Mouse (Mus musculus): ENCODE data around the gene Poc5. TPM values are rescaled to one million over a fixed set of nuclear protein-coding genes. Genes with fewer than 3 reads are reported as not detected.
A peak's percentile ranks its signal among the peaks of the same experiment; 100 is the strongest.

The Poc5 gene
- polyA plus RNA-seq, 1 experiment from 2014 or later, result 19.7 TPM

- Histone ChIP-seq H3K4me2 (ENCODE audit: low read depth, low read length) (peak overlapping the region; percentile 85), H3K9ac (ENCODE audit: low read depth, low read length) (peak overlapping the region; percentile 71), H3K36me3 (ENCODE audit: control insufficient read depth, insufficient read depth, low read length) (peaks cover 42% of the 10 kb centered on the region), H3K27me3 (replicated peaks; ENCODE audit: control insufficient read depth, insufficient read depth, low read length) (no peaks in the 10 kb centered on the region), H3K4me3 (ENCODE audit: low read depth, low read length) (peak overlapping the region; percentile 71), H3K4me1 (ENCODE audit: control insufficient read depth, insufficient read depth, low read length) (peaks cover 6% of the 10 kb centered on the region; the same call in 1 of the 2 replicates), H3K27ac (replicated peaks; ENCODE audit: low read depth, low read length) (no peak overlapping the region), H3K9me3 (ENCODE audit: control insufficient read depth, low read length) (0 out of 2 replicates have a peak, but pooled peaks cover 4% of the 10 kb centered on the region)
- WGBS, result 20% methylated on average over 2 of the region's 2 CpGs
- no peak for ATAC-seq (ENCODE audit: low read depth)
- DNase-seq (ENCODE audit: low spot score), result no peak
These were observed 1.2 kb downstream of the Poc5 start for GRCm38 (mm10) chr13:96389301-96389700.

- no peak overlapping the region for H3K9ac ChIP-seq (ENCODE audit: low read depth, low read length)
- H3K9me3 ChIP-seq (ENCODE audit: control insufficient read depth, low read length), result no peaks in the 10 kb centered on the region
- H3K36me3 ChIP-seq (ENCODE audit: control insufficient read depth, insufficient read depth, low read length), result peaks cover 88% of the 10 kb centered on the region
- no peak overlapping the region for H3K4me2 ChIP-seq (ENCODE audit: low read depth, low read length)
- ATAC-seq (ENCODE audit: low read depth), result no peak
- DNase-seq (ENCODE audit: low spot score), result no peak
- no peaks in the 10 kb centered on the region for H3K27me3 ChIP-seq (replicated peaks; ENCODE audit: control insufficient read depth, insufficient read depth, low read length)
- 95% methylated on average over 5 of the region's 5 CpGs for WGBS
- H3K4me1 ChIP-seq (ENCODE audit: control insufficient read depth, insufficient read depth, low read length), result no peaks in the 10 kb centered on the region
- no peak overlapping the region for H3K4me3 ChIP-seq (ENCODE audit: low read depth, low read length)
- H3K27ac ChIP-seq (replicated peaks; ENCODE audit: low read depth, low read length), result no peak overlapping the region
These were observed 13.2 kb downstream of the Poc5 start for GRCm38 (mm10) chr13:96401251-96401650.

- Histone ChIP-seq H3K9me3 (ENCODE audit: control insufficient read depth, low read length) (no peaks in the 10 kb centered on the region), H3K27ac (replicated peaks; ENCODE audit: low read depth, low read length) (no peak overlapping the region), H3K27me3 (replicated peaks; ENCODE audit: control insufficient read depth, insufficient read depth, low read length) (no peaks in the 10 kb centered on the region), H3K9ac (ENCODE audit: low read depth, low read length) (no peak overlapping the region), H3K36me3 (ENCODE audit: control insufficient read depth, insufficient read depth, low read length) (peaks cover 70% of the 10 kb centered on the region), H3K4me2 (ENCODE audit: low read depth, low read length) (no peak overlapping the region), H3K4me1 (ENCODE audit: control insufficient read depth, insufficient read depth, low read length) (no peaks in the 10 kb centered on the region), H3K4me3 (ENCODE audit: low read depth, low read length) (no peak overlapping the region)
- no peak for ATAC-seq (ENCODE audit: low read depth)
- DNase-seq (ENCODE audit: low spot score), result no peak
- WGBS, result 81% methylated on average over 2 of the region's 2 CpGs
These were observed 17.4 kb downstream of the Poc5 start for GRCm38 (mm10) chr13:96405518-96405917.

GRCm38 (mm10) chr13:96407040-96407439, 18.9 kb downstream of the Poc5 start:
- Histone ChIP-seq H3K9ac (ENCODE audit: low read depth, low read length) (no peak overlapping the region), H3K9me3 (ENCODE audit: control insufficient read depth, low read length) (no peaks in the 10 kb centered on the region), H3K27me3 (replicated peaks; ENCODE audit: control insufficient read depth, insufficient read depth, low read length) (no peaks in the 10 kb centered on the region), H3K27ac (replicated peaks; ENCODE audit: low read depth, low read length) (no peak overlapping the region), H3K36me3 (ENCODE audit: control insufficient read depth, insufficient read depth, low read length) (peaks cover 70% of the 10 kb centered on the region), H3K4me3 (ENCODE audit: low read depth, low read length) (no peak overlapping the region), H3K4me1 (ENCODE audit: control insufficient read depth, insufficient read depth, low read length) (no peaks in the 10 kb centered on the region), H3K4me2 (ENCODE audit: low read depth, low read length) (no peak overlapping the region)
- 70% methylated on average over 4 of the region's 4 CpGs for WGBS
- peak; percentile 82 for DNase-seq (ENCODE audit: low spot score)
- ATAC-seq (ENCODE audit: low read depth), result peak; percentile 65; the same call in 1 of the 2 replicates

- peak; percentile 60; the same call in 1 of the 2 replicates for ATAC-seq (ENCODE audit: low read depth)
These were observed 20.7 kb downstream of the Poc5 start for GRCm38 (mm10) chr13:96408786-96409185.

GRCm38 (mm10) chr13:96414384-96414783, 26.3 kb downstream of the Poc5 start:
- no peaks in the 10 kb centered on the region for H3K4me1 ChIP-seq (ENCODE audit: control insufficient read depth, insufficient read depth, low read length)
- 93% methylated on average over 6 of the region's 6 CpGs for WGBS
- H3K9ac ChIP-seq (ENCODE audit: low read depth, low read length), result no peak overlapping the region
- H3K9me3 ChIP-seq (ENCODE audit: control insufficient read depth, low read length), result no peaks in the 10 kb centered on the region
- no peak for DNase-seq (ENCODE audit: low spot score)
- no peak overlapping the region for H3K4me2 ChIP-seq (ENCODE audit: low read depth, low read length)
- no peak overlapping the region for H3K27ac ChIP-seq (replicated peaks; ENCODE audit: low read depth, low read length)
- no peak overlapping the region for H3K4me3 ChIP-seq (ENCODE audit: low read depth, low read length)
- ATAC-seq (ENCODE audit: low read depth), result no peak
- H3K27me3 ChIP-seq (replicated peaks; ENCODE audit: control insufficient read depth, insufficient read depth, low read length), result no peaks in the 10 kb centered on the region
- H3K36me3 ChIP-seq (ENCODE audit: control insufficient read depth, insufficient read depth, low read length), result peaks cover 53% of the 10 kb centered on the region

More at GRCm38 (mm10) chr13:96408786-96409185, 20.7 kb downstream of the Poc5 start:
- 61% methylated on average over 1 of the region's 1 CpGs for WGBS
- Histone ChIP-seq H3K4me1 (ENCODE audit: control insufficient read depth, insufficient read depth, low read length) (no peaks in the 10 kb centered on the region), H3K4me2 (ENCODE audit: low read depth, low read length) (no peak overlapping the region), H3K4me3 (ENCODE audit: low read depth, low read length) (no peak overlapping the region), H3K9ac (ENCODE audit: low read depth, low read length) (no peak overlapping the region), H3K36me3 (ENCODE audit: control insufficient read depth, insufficient read depth, low read length) (peaks cover 58% of the 10 kb centered on the region), H3K9me3 (ENCODE audit: control insufficient read depth, low read length) (no peaks in the 10 kb centered on the region), H3K27ac (replicated peaks; ENCODE audit: low read depth, low read length) (peak overlapping the region; percentile 65; the same call in 1 of the 2 replicates), H3K27me3 (replicated peaks; ENCODE audit: control insufficient read depth, insufficient read depth, low read length) (no peaks in the 10 kb centered on the region)
- peak; percentile 81 for DNase-seq (ENCODE audit: low spot score)

- Histone ChIP-seq H3K4me2 (ENCODE audit: low read depth, low read length) (no peak overlapping the region), H3K27me3 (replicated peaks; ENCODE audit: control insufficient read depth, insufficient read depth, low read length) (no peaks in the 10 kb centered on the region), H3K9ac (ENCODE audit: low read depth, low read length) (no peak overlapping the region), H3K4me1 (ENCODE audit: control insufficient read depth, insufficient read depth, low read length) (no peaks in the 10 kb centered on the region), H3K9me3 (ENCODE audit: control insufficient read depth, low read length) (no peaks in the 10 kb centered on the region), H3K36me3 (ENCODE audit: control insufficient read depth, insufficient read depth, low read length) (peaks cover 34% of the 10 kb centered on the region), H3K4me3 (ENCODE audit: low read depth, low read length) (no peak overlapping the region), H3K27ac (replicated peaks; ENCODE audit: low read depth, low read length) (no peak overlapping the region)
- no peak for ATAC-seq (ENCODE audit: low read depth)
- no peak for DNase-seq (ENCODE audit: low spot score)
- 89% methylated on average over 8 of the region's 8 CpGs for WGBS
These were observed 28.3 kb downstream of the Poc5 start for GRCm38 (mm10) chr13:96416380-96416779.

GRCm38 (mm10) chr13:96417261-96417813, 29.2 kb downstream of the Poc5 start:
- H3K27ac ChIP-seq (replicated peaks; ENCODE audit: low read depth, low read length), result no peak overlapping the region
- no peak for ATAC-seq (ENCODE audit: low read depth)
- H3K9ac ChIP-seq (ENCODE audit: low read depth, low read length), result no peak overlapping the region
- H3K36me3 ChIP-seq (ENCODE audit: control insufficient read depth, insufficient read depth, low read length), result peaks cover 28% of the 10 kb centered on the region
- no peaks in the 10 kb centered on the region for H3K9me3 ChIP-seq (ENCODE audit: control insufficient read depth, low read length)
- H3K4me2 ChIP-seq (ENCODE audit: low read depth, low read length), result no peak overlapping the region
- no peaks in the 10 kb centered on the region for H3K27me3 ChIP-seq (replicated peaks; ENCODE audit: control insufficient read depth, insufficient read depth, low read length)
- H3K4me3 ChIP-seq (ENCODE audit: low read depth, low read length), result no peak overlapping the region
- DNase-seq (ENCODE audit: low spot score), result no peak
- H3K4me1 ChIP-seq (ENCODE audit: control insufficient read depth, insufficient read depth, low read length), result no peaks in the 10 kb centered on the region
- 65% methylated on average over 5 of the region's 5 CpGs for WGBS

- H3K9ac ChIP-seq (ENCODE audit: low read depth, low read length), result no peak overlapping the region
- no peak overlapping the region for H3K27ac ChIP-seq (replicated peaks; ENCODE audit: low read depth, low read length)
- peaks cover 27% of the 10 kb centered on the region for H3K36me3 ChIP-seq (ENCODE audit: control insufficient read depth, insufficient read depth, low read length)
- no peaks in the 10 kb centered on the region for H3K4me1 ChIP-seq (ENCODE audit: control insufficient read depth, insufficient read depth, low read length)
- no peak overlapping the region for H3K4me2 ChIP-seq (ENCODE audit: low read depth, low read length)
- no peak for DNase-seq (ENCODE audit: low spot score)
- WGBS, result 93% methylated on average over 4 of the region's 4 CpGs
- H3K9me3 ChIP-seq (ENCODE audit: control insufficient read depth, low read length), result no peaks in the 10 kb centered on the region
- ATAC-seq (ENCODE audit: low read depth), result no peak
- H3K27me3 ChIP-seq (replicated peaks; ENCODE audit: control insufficient read depth, insufficient read depth, low read length), result no peaks in the 10 kb centered on the region
- no peak overlapping the region for H3K4me3 ChIP-seq (ENCODE audit: low read depth, low read length)
These were observed 30.4 kb downstream of the Poc5 start for GRCm38 (mm10) chr13:96418487-96418886.

Data from embryonic facial prominence, embryonic 14.5 days (tissue).